Mouse (Mus musculus) erythroblast, embryonic 14.5 days (primary cell): ENCODE data around the gene Ppm1h.

Experiments
- GATA1 ChIP-seq: IDR thresholded peaks from 2 replicates; pipeline ENCODE4 v1.6.1; 2012; ENCODE audit warnings: low read length, inconsistent platforms, mixed read lengths
- TAL1 ChIP-seq: IDR thresholded peaks from 3 replicates; pipeline ENCODE4 v1.6.1; 2012; ENCODE audit warnings: low read length, inconsistent platforms, mixed read lengths

- TF ChIP-seq GATA1: no peak
- no peak for TF ChIP-seq TAL1
These were observed 86.1 kb downstream of the Ppm1h start for GRCm38 (mm10) chr10:122764653-122765052.
